In the genomic region with DNA sequence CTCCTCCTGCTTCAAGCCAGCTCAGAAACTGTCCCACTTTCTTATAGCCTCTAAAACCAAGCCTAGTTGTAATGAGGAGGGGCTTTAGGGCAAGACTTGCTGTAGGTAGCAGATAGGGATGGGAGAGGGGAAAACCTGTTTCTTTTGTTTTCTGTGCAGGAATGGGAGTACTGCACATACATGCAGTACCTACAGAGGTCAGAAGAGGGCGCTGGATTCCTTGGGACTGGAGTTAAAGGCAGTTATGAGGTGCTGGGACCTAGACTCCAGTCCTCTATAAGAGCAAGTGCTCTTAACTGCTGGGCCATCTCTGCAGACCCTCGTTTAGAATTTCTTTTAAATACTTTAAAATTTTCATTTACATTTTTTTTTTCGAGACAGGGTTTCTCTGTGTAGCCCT, we compare ENCODE assay signal across 22 mouse cellular contexts. TPM values are rescaled to one million over a fixed set of nuclear protein-coding genes. Genes with fewer than 3 reads are reported as not detected.
A peak's percentile ranks its signal among the peaks of the same experiment; 100 is the strongest.
DNase-seq lines count a peak whose midpoint lies in the region; ATAC-seq and TF ChIP-seq lines count a peak whose summit lies in the region.
"Had no signal": no experiment of that assay in that cellular context is flagged by ENCODE, and none has a peak within 500 bp of the region (broad histone marks: within the 10 kb centered on the region; RNA-seq: fewer than 3 reads in every experiment).

No protein-coding gene starts in this region.

- no peak overlapping the region for H3K9ac ChIP-seq in heart, postnatal 0 days (replicated peaks; ENCODE audit: low read depth, low read length)
- H3K9ac ChIP-seq in liver, embryonic 14.5 days (replicated peaks): no peak overlapping the region
- H3K9ac ChIP-seq in liver, embryonic 11.5 days (ENCODE audit: low read depth, low read length): no peak overlapping the region
- H3K9ac ChIP-seq: limb, embryonic 13.5 days; neural tube, embryonic 12.5 days had no signal

- 59% methylated on average over 3 of the region's 3 CpGs for WGBS in heart, postnatal 0 days
- 35% methylated on average over 3 of the region's 3 CpGs for WGBS in liver, embryonic 14.5 days (ENCODE audit: insufficient replicate concordance)
- WGBS in liver, embryonic 11.5 days: 58% methylated on average over 3 of the region's 3 CpGs

- no peaks in the 10 kb centered on the region for H3K36me3 ChIP-seq in heart, postnatal 0 days (replicated peaks; ENCODE audit: control insufficient read depth, insufficient read depth, low read length)
- no peaks in the 10 kb centered on the region for H3K36me3 ChIP-seq in liver, embryonic 14.5 days (replicated peaks; ENCODE audit: control insufficient read depth, insufficient read depth, low read depth)
- H3K36me3 ChIP-seq in liver, embryonic 11.5 days (ENCODE audit: control insufficient read depth, insufficient read depth, low read length): no peaks in the 10 kb centered on the region
- H3K36me3 ChIP-seq in E14TG2a.4 (ENCODE audit: insufficient read depth, low read length): no peaks in the 10 kb centered on the region
- H3K36me3 ChIP-seq: embryonic facial prominence, embryonic 10.5 days; limb, embryonic 13.5 days; neural tube, embryonic 12.5 days had no signal

- H3K4me2 ChIP-seq in heart, postnatal 0 days (ENCODE audit: low read depth, low read length): no peak overlapping the region
- H3K4me2 ChIP-seq in liver, embryonic 14.5 days (ENCODE audit: low read depth): no peak overlapping the region
- H3K4me2 ChIP-seq in liver, embryonic 11.5 days: no peak overlapping the region
- H3K4me2 ChIP-seq: limb, embryonic 13.5 days; midbrain, embryonic 11.5 days; neural tube, embryonic 12.5 days had no signal

- no peaks in the 10 kb centered on the region for H3K4me1 ChIP-seq in heart, postnatal 0 days (ENCODE audit: control insufficient read depth, insufficient read depth)
- no peaks in the 10 kb centered on the region for H3K4me1 ChIP-seq in liver, embryonic 14.5 days (replicated peaks; ENCODE audit: control insufficient read depth in 2 of 2, insufficient read depth in 2 of 2, low read length in 1 of 2)
- H3K4me1 ChIP-seq in liver, embryonic 11.5 days (replicated peaks; ENCODE audit: control insufficient read depth, insufficient read depth, low read length): no peaks in the 10 kb centered on the region
- peaks cover 11% of the 10 kb centered on the region for H3K4me1 ChIP-seq in E14TG2a.4 (replicated peaks; ENCODE audit: low read depth, low read length)

- no peak for ATAC-seq in heart, postnatal 0 days (ENCODE audit: insufficient read depth, low read depth)
- ATAC-seq in liver, embryonic 14.5 days (ENCODE audit: insufficient read depth): no peak
- ATAC-seq in liver, embryonic 11.5 days (replicated peaks; ENCODE audit: low FRiP score): no peak

- no peaks in the 10 kb centered on the region for H3K9me3 ChIP-seq in heart, postnatal 0 days (replicated peaks; ENCODE audit: control insufficient read depth, low read length)
- H3K9me3 ChIP-seq in liver, embryonic 14.5 days (ENCODE audit: control insufficient read depth, low read length): no peaks in the 10 kb centered on the region
- 0 out of 2 replicates have a peak, but pooled peaks cover 2% of the 10 kb centered on the region for H3K9me3 ChIP-seq in liver, embryonic 11.5 days (ENCODE audit: control insufficient read depth, low read length)
- H3K9me3 ChIP-seq in E14TG2a.4 (ENCODE audit: low read length): peaks cover 5% of the 10 kb centered on the region
- H3K9me3 ChIP-seq: neural tube, embryonic 12.5 days had no signal

- H3K27me3 ChIP-seq in heart, postnatal 0 days (ENCODE audit: control insufficient read depth, insufficient read depth, low read length): no peaks in the 10 kb centered on the region
- no peaks in the 10 kb centered on the region for H3K27me3 ChIP-seq in liver, embryonic 14.5 days (ENCODE audit: control insufficient read depth, insufficient read depth, low read length)
- no peaks in the 10 kb centered on the region for H3K27me3 ChIP-seq in liver, embryonic 11.5 days (replicated peaks; ENCODE audit: control insufficient read depth, insufficient read depth, low read length)
- peaks cover 8% of the 10 kb centered on the region for H3K27me3 ChIP-seq in E14TG2a.4 (ENCODE audit: insufficient read depth, low read length)
- H3K27me3 ChIP-seq: limb, embryonic 13.5 days; neural tube, embryonic 12.5 days had no signal

- H3K27ac ChIP-seq in heart, postnatal 0 days (ENCODE audit: low read depth): no peak overlapping the region
- no peak overlapping the region for H3K27ac ChIP-seq in liver, embryonic 14.5 days
- H3K27ac ChIP-seq in liver, embryonic 11.5 days (ENCODE audit: low read depth, low read length): no peak overlapping the region
- H3K27ac ChIP-seq: embryonic facial prominence, embryonic 10.5 days; limb, embryonic 13.5 days; macrophage; neural tube, embryonic 12.5 days had no signal

- no peak for TF ChIP-seq EP300 in heart, postnatal 0 days (IDR thresholded peaks at IDR 0.05; ENCODE audit: low read depth)
- TF ChIP-seq EP300 in liver, embryonic 14.5 days (IDR thresholded peaks at IDR 0.05; ENCODE audit: low read depth): no peak

- 0 out of 2 replicates have a peak, but pooled peaks have one; percentile 2 for TF ChIP-seq CTCF in heart, postnatal 0 days (IDR thresholded peaks at IDR 0.05; ENCODE audit: low read depth)
- TF ChIP-seq CTCF in liver, embryonic 14.5 days (IDR thresholded peaks at IDR 0.05; ENCODE audit: low read depth): 0 out of 2 replicates have a peak, but pooled peaks have one; percentile 16
- TF ChIP-seq CTCF in E14TG2a.4 (conservative IDR thresholded peaks at IDR 0.05; ENCODE audit: low read length): peak; percentile 54

- H3K4me3 ChIP-seq in heart, postnatal 0 days (ENCODE audit: low read depth, low read length): no peak overlapping the region
- no peak overlapping the region for H3K4me3 ChIP-seq in liver, embryonic 14.5 days (ENCODE audit: insufficient read depth in 1 of 2, low read depth in 2 of 2, low read length in 2 of 2)
- H3K4me3 ChIP-seq in liver, embryonic 11.5 days (ENCODE audit: low read depth, low read length): no peak overlapping the region
- no peak overlapping the region for H3K4me3 ChIP-seq in E14TG2a.4 (replicated peaks; ENCODE audit: low read length)
- H3K4me3 ChIP-seq: embryonic facial prominence, embryonic 10.5 days; limb, embryonic 13.5 days; neural tube, embryonic 12.5 days had no signal

- intact Hi-C loops in heart, postnatal 25 days (cut with DNase I): no loop called here

- DNase-seq in heart, postnatal 0 days (ENCODE audit: low spot score): no peak
- no peak for DNase-seq in heart, postnatal 25 days (ENCODE audit: low spot score)
- DNase-seq in liver, embryonic 14.5 days (ENCODE audit: low read depth in 3 of 3, low spot score in 3 of 3): no peak
- no peak for DNase-seq in liver, embryonic 11.5 days (ENCODE audit: low spot score)
- DNase-seq in ZHBTc4 (ENCODE audit: low read depth, low spot score) (peak; percentile 34), adipocyte (ENCODE audit: low spot score) (no peak)
- no peak for DNase-seq in urinary bladder, postnatal 25 days (ENCODE audit: low spot score)
- DNase-seq: cerebellum, adult 9-10 months; gastrocnemius, postnatal 10 days; heart, adult 18-20 months; kidney, adult 8-10 months; kidney, postnatal 36 days; lung, adult 2 months; right cerebral cortex, adult 18-20 months; thymus, adult 2 months had no signal

RNA-seq across cellular contexts. Expression of a gene that starts 41.9 kb away (rescaled TPM):
- 2.4 and 4.4 TPM in 2 replicates for total RNA-seq in heart, postnatal 0 days (2014; rRNA removed; ENCODE audit: low replicate concordance)
- polyA plus RNA-seq in heart, postnatal 0 days (2015; fragmentation: Nextera tagmentation; extraction: Ambion mirVana): 2.3 and 2.5 TPM in 2 replicates
- total RNA-seq in heart, postnatal 25 days (2021): 1 to 10 TPM; 3.1 to 3.5 TPM
- polyA plus RNA-seq in liver, embryonic 14.5 days (2012; rRNA removed): 0.32 and 0.37 TPM in 2 replicates
- polyA plus RNA-seq in liver, embryonic 14.5 days (2014; fragmentation: Nextera tagmentation; extraction: Ambion mirVana): 0.67 and 1.3 TPM in 2 replicates
- 1.3 and 1.8 TPM in 2 replicates for polyA plus RNA-seq in liver, embryonic 11.5 days (2014; fragmentation: Nextera tagmentation; extraction: Ambion mirVana)
- total RNA-seq: common myeloid progenitor, adult 5-6 weeks had no signal

Comparison
In these comparisons a context has a peak if more than half of its experiments do, and no peak if none do; other contexts are left out.
1. CTCF ChIP-seq: peak in every context shown above with its lines; median percentile 54 in E14TG2a.4; 16 in liver, embryonic 14.5 days; 2 in heart, postnatal 0 days.